Mouse (Mus musculus) MEL (cell line): Measurements from ENCODE around the gene Cdk10. TPM values are rescaled to one million over a fixed set of nuclear protein-coding genes. Genes with fewer than 3 reads are reported as not detected.
A peak's percentile ranks its signal among the peaks of the same experiment; 100 is the strongest.

Experiments
- DNase-seq: peaks from one replicate; pipeline ENCODE4 v3.0.0; 2011; ENCODE audit warnings: low read depth, low spot score
- H3K27ac ChIP-seq: 2 replicates; pipeline ENCODE4 v1.5.1; 2012; ENCODE audit warnings: low read depth, mild to moderate bottlenecking, control low read depth, low read length, moderate library complexity; ENCODE audit not compliant: control insufficient read depth
- H3K27me3 ChIP-seq, 2 experiments: fragments of 150-350 bp in 1 of 2; sonication (generic) in 1 of 2; 2 replicates each; pipeline ENCODE4 v1.6.1; 2012; ENCODE audit warnings: low read length in 2 of 2, mild to moderate bottlenecking in 2 of 2, improper control_type of control experiment in 1 of 2, moderate library complexity in 1 of 2; ENCODE audit not compliant: insufficient read depth in 2 of 2, control insufficient read depth in 1 of 2
- H3K36me3 ChIP-seq, 2 experiments: 2 replicates each; pipeline ENCODE4 v1.6.1; 2012 to 2014; ENCODE audit warnings: low read length in 2 of 2, improper control_type of control experiment in 1 of 2, inconsistent platforms in 1 of 2, mild to moderate bottlenecking in 1 of 2; ENCODE audit not compliant: insufficient read depth in 2 of 2, control insufficient read depth in 1 of 2
- H3K4me1 ChIP-seq, 2 experiments: fragments of 150-350 bp in 1 of 2; sonication (generic) in 1 of 2; 2 replicates each; pipeline ENCODE4 v1.6.1; 2012; ENCODE audit warnings: low read length in 2 of 2, improper control_type of control experiment in 1 of 2, mild to moderate bottlenecking in 1 of 2; ENCODE audit not compliant: insufficient read depth in 2 of 2, control insufficient read depth in 1 of 2
- H3K4me3 ChIP-seq, 2 experiments: fragments of 150-350 bp in 1 of 2; sonication (generic) in 1 of 2; 2 replicates each; pipeline ENCODE4 v1.5.1; 2012; ENCODE audit warnings: low read depth in 2 of 2, low read length in 2 of 2, mild to moderate bottlenecking in 2 of 2, moderate library complexity in 2 of 2, control low read depth in 1 of 2, improper control_type of control experiment in 1 of 2; ENCODE audit not compliant: control insufficient read depth in 1 of 2, insufficient read depth in 1 of 2
- H3K79me2 ChIP-seq: 2 replicates; pipeline ENCODE4 v1.6.1; 2012; ENCODE audit warnings: mild to moderate bottlenecking, low read length, moderate library complexity; ENCODE audit not compliant: control insufficient read depth, poor library complexity, insufficient read depth
- H3K9ac ChIP-seq: 2 replicates; pipeline ENCODE4 v1.6.1; 2012; ENCODE audit warnings: low read depth, mild to moderate bottlenecking, control low read depth, low read length, moderate library complexity; ENCODE audit not compliant: control insufficient read depth, poor library complexity, severe bottlenecking
- H3K9me3 ChIP-seq: fragments of 150-350 bp; sonication (generic); replicated peaks from 2 replicates; pipeline ENCODE4 v1.6.1; 2012; ENCODE audit warnings: mild to moderate bottlenecking, low read length, improper control_type of control experiment, moderate library complexity; ENCODE audit not compliant: insufficient read depth
- CHD1 ChIP-seq: IDR thresholded peaks from 2 replicates; pipeline ENCODE4 v1.6.1; 2012; ENCODE audit warnings: low read depth, mild to moderate bottlenecking, inconsistent platforms, low read length, improper control_type of control experiment
- CHD2 ChIP-seq: IDR thresholded peaks from 2 replicates; pipeline ENCODE4 v1.6.1; 2011; ENCODE audit warnings: low read length, improper control_type of control experiment
- CTCF ChIP-seq, 3 experiments: IDR thresholded peaks in 2 of 3; conservative IDR thresholded peaks in 1 of 3; 2 replicates each; pipeline ENCODE4 v1.5.1; 2011 to 2012; ENCODE audit warnings: low read length in 3 of 3, low read depth in 2 of 3, mild to moderate bottlenecking in 2 of 3, improper control_type of control experiment in 1 of 3, inconsistent platforms in 1 of 3, mixed read lengths in 1 of 3, moderate library complexity in 1 of 3; ENCODE audit not compliant: control insufficient read depth in 1 of 3, insufficient read depth in 1 of 3, poor library complexity in 1 of 3, severe bottlenecking in 1 of 3
- E2F4 ChIP-seq: IDR thresholded peaks from 2 replicates; pipeline ENCODE4 v1.6.1; 2011; ENCODE audit warnings: low read depth, low read length, improper control_type of control experiment, borderline replicate concordance
- ELF1 ChIP-seq: IDR thresholded peaks from 2 replicates; pipeline ENCODE4 v1.6.1; 2014; ENCODE audit warnings: low read depth, mild to moderate bottlenecking, inconsistent platforms, low read length, improper control_type of control experiment, moderate library complexity
- EP300 ChIP-seq, 2 experiments: IDR thresholded peaks; 2 replicates each; pipeline ENCODE4 v1.6.1; 2011; ENCODE audit warnings: improper control_type of control experiment in 2 of 2, low read length in 2 of 2, low read depth in 1 of 2, mild to moderate bottlenecking in 1 of 2
- ETS1 ChIP-seq: IDR thresholded peaks from 2 replicates; pipeline ENCODE4 v1.6.1; 2012; ENCODE audit warnings: low read depth, mild to moderate bottlenecking, inconsistent platforms, low read length, improper control_type of control experiment, moderate library complexity
- GABPA ChIP-seq: IDR thresholded peaks from 2 replicates; pipeline ENCODE4 v1.6.1; 2012; ENCODE audit warnings: low read depth, mild to moderate bottlenecking, inconsistent platforms, low read length, improper control_type of control experiment, moderate library complexity
- HCFC1 ChIP-seq: IDR thresholded peaks from 2 replicates; pipeline ENCODE4 v1.6.1; 2012; ENCODE audit warnings: low read depth, mild to moderate bottlenecking, inconsistent platforms, low read length, improper control_type of control experiment, moderate library complexity
- JUND ChIP-seq: IDR thresholded peaks from 2 replicates; pipeline ENCODE4 v1.6.1; 2011; ENCODE audit warnings: low read depth, mild to moderate bottlenecking, improper control_type of control experiment, low read length
- KAT2A ChIP-seq: conservative IDR thresholded peaks from 2 replicates; pipeline ENCODE4 v1.6.1; 2012; ENCODE audit warnings: low read depth, low read length, improper control_type of control experiment, inconsistent platforms
- MAX ChIP-seq: IDR thresholded peaks from 2 replicates; pipeline ENCODE4 v1.6.1; 2011; ENCODE audit warnings: low read length, improper control_type of control experiment
- MAZ ChIP-seq: IDR thresholded peaks from 2 replicates; pipeline ENCODE4 v1.6.1; 2012; ENCODE audit warnings: low read depth, mild to moderate bottlenecking, inconsistent platforms, low read length, improper control_type of control experiment
- MEF2A ChIP-seq: IDR thresholded peaks from 2 replicates; pipeline ENCODE4 v1.6.1; 2014; ENCODE audit warnings: low read depth, mild to moderate bottlenecking, inconsistent platforms, low read length, improper control_type of control experiment; ENCODE audit not compliant: poor library complexity, insufficient replicate concordance, severe bottlenecking; ENCODE audit errors: extremely low read depth
- MXI1 ChIP-seq: IDR thresholded peaks from 2 replicates; pipeline ENCODE4 v1.6.1; 2011; ENCODE audit warnings: mild to moderate bottlenecking, low read depth, low read length, improper control_type of control experiment
- MYB ChIP-seq: IDR thresholded peaks from 2 replicates; pipeline ENCODE4 v1.6.1; 2011; ENCODE audit warnings: mild to moderate bottlenecking, low read depth, low read length, improper control_type of control experiment
- NELFE ChIP-seq: IDR thresholded peaks from 2 replicates; pipeline ENCODE4 v1.6.1; 2011; ENCODE audit warnings: low read depth, low read length, improper control_type of control experiment
- NRF1 ChIP-seq: IDR thresholded peaks from 2 replicates; pipeline ENCODE4 v1.6.1; 2014; ENCODE audit warnings: low read depth, mild to moderate bottlenecking, inconsistent platforms, low read length, improper control_type of control experiment, moderate library complexity; ENCODE audit not compliant: poor library complexity, insufficient read depth, severe bottlenecking
- POLR2A ChIP-seq, 2 experiments: IDR thresholded peaks; 2 replicates each; pipeline ENCODE4 v1.6.1; 2011 to 2012; ENCODE audit warnings: low read length in 2 of 2, mild to moderate bottlenecking in 2 of 2, control low read depth in 1 of 2, improper control_type of control experiment in 1 of 2, low read depth in 1 of 2, moderate library complexity in 1 of 2; ENCODE audit not compliant: control insufficient read depth in 1 of 2, insufficient read depth in 1 of 2, poor library complexity in 1 of 2
- POLR2AphosphoS2 ChIP-seq: IDR thresholded peaks from 2 replicates; pipeline ENCODE4 v1.6.1; 2011; ENCODE audit warnings: low read length, improper control_type of control experiment
- POLR2AphosphoS5 ChIP-seq: IDR thresholded peaks from 2 replicates; pipeline ENCODE4 v1.6.1; 2012; ENCODE audit warnings: low read depth, borderline replicate concordance, mild to moderate bottlenecking, inconsistent platforms, low read length, moderate library complexity, mixed read lengths
- RCOR1 ChIP-seq: IDR thresholded peaks from 2 replicates; pipeline ENCODE4 v1.6.1; 2012; ENCODE audit warnings: low read depth, mild to moderate bottlenecking, inconsistent platforms, low read length, improper control_type of control experiment
- SIN3A ChIP-seq: IDR thresholded peaks from 2 replicates; pipeline ENCODE4 v1.6.1; 2012; ENCODE audit warnings: low read length, improper control_type of control experiment, inconsistent platforms
- SMC3 ChIP-seq: IDR thresholded peaks from 2 replicates; pipeline ENCODE4 v1.6.1; 2011; ENCODE audit warnings: low read depth, low read length, improper control_type of control experiment
- TAL1 ChIP-seq: IDR thresholded peaks from 2 replicates; pipeline ENCODE4 v1.6.1; 2012; ENCODE audit warnings: mild to moderate bottlenecking, inconsistent platforms, low read length, moderate library complexity, mixed read lengths
- TBP ChIP-seq: IDR thresholded peaks from 2 replicates; pipeline ENCODE4 v1.8.0; 2011; ENCODE audit warnings: low read depth, low read length, improper control_type of control experiment
- TCF12 ChIP-seq: IDR thresholded peaks from 2 replicates; pipeline ENCODE4 v1.6.1; 2014; ENCODE audit warnings: low read depth, mild to moderate bottlenecking, inconsistent platforms, low read length, improper control_type of control experiment, moderate library complexity
- UBTF ChIP-seq: IDR thresholded peaks from 2 replicates; pipeline ENCODE4 v1.6.1; 2012; ENCODE audit warnings: low read depth, mild to moderate bottlenecking, inconsistent platforms, low read length, improper control_type of control experiment, moderate library complexity, borderline replicate concordance; ENCODE audit not compliant: insufficient read depth
- USF1 ChIP-seq: IDR thresholded peaks from 2 replicates; pipeline ENCODE4 v1.6.1; 2014; ENCODE audit warnings: low read depth, mild to moderate bottlenecking, inconsistent platforms, low read length, improper control_type of control experiment, moderate library complexity
- USF2 ChIP-seq, 2 experiments: IDR thresholded peaks; 2 replicates each; pipeline ENCODE4 v1.6.1; 2011 to 2012; ENCODE audit warnings: improper control_type of control experiment in 2 of 2, low read length in 2 of 2, borderline replicate concordance in 1 of 2, inconsistent platforms in 1 of 2, low read depth in 1 of 2, mild to moderate bottlenecking in 1 of 2; ENCODE audit not compliant: insufficient read depth in 1 of 2
- ZC3H11A ChIP-seq: IDR thresholded peaks from 2 replicates; pipeline ENCODE4 v1.6.1; 2012; ENCODE audit warnings: low read depth, mild to moderate bottlenecking, inconsistent platforms, low read length, improper control_type of control experiment
- ZKSCAN1 ChIP-seq: IDR thresholded peaks from 2 replicates; pipeline ENCODE4 v1.6.1; 2012; ENCODE audit warnings: low read depth, mild to moderate bottlenecking, inconsistent platforms, low read length, improper control_type of control experiment, moderate library complexity
- ZMIZ1 ChIP-seq: IDR thresholded peaks from 2 replicates; pipeline ENCODE4 v1.6.1; 2012; ENCODE audit warnings: low read depth, mild to moderate bottlenecking, inconsistent platforms, low read length, improper control_type of control experiment, moderate library complexity
- ZNF384 ChIP-seq: IDR thresholded peaks from 2 replicates; pipeline ENCODE4 v1.6.1; 2012; ENCODE audit warnings: low read depth, mild to moderate bottlenecking, inconsistent platforms, low read length, improper control_type of control experiment
- polyA plus RNA-seq, 2 experiments: library from polyadenylated mRNA; stranded (reverse) in 1 of 2; unstranded in 1 of 2; fragments of >175 nt in 1 of 2; fragments of >200 nt in 1 of 2; gene quantifications; 2 replicates each; pipeline versions ENCODE4 v1.2.1 to v1.2.4; 2012; ENCODE audit warnings: low replicate concordance in 2 of 2, low read depth in 1 of 2; ENCODE audit not compliant: insufficient read length in 2 of 2, insufficient read depth in 1 of 2, missing spikeins in 1 of 2
- total RNA-seq: library from RNA; depleted of rRNA; stranded (reverse); fragments of 300-350 nt; gene quantifications from 2 replicates; pipeline ENCODE4 v1.2.3, GENCODE M21; 2012

Gene Cdk10
- total and polyA plus RNA-seq, 3 experiments, result 28.0 to 43.8 TPM; not detected in 1

- Histone ChIP-seq H3K27me3 (no peaks in the 10 kb centered on the region; a peak in 1 of 4 replicates), H3K36me3 (no peaks in the 10 kb centered on the region; a peak in 1 of 4 replicates), H3K4me3 (peak within 1 kb of the TSS; percentile 78 to 90), H3K79me2 (no peaks in the 10 kb centered on the region; the same call in 1 of the 2 replicates), H3K9ac (peak within 1 kb of the TSS; percentile 71), H3K27ac (no peak within 1 kb of the TSS), H3K9me3 (no peaks in the 10 kb centered on the region), H3K4me1 (peaks cover 0 to 9% of the 10 kb centered on the region in 2 experiments; a peak in 1 of 4 replicates)
- no peak for TF ChIP-seq JUND
- TF ChIP-seq NRF1, result no peak
- peak; percentile 50; the same call in 1 of the 2 replicates for TF ChIP-seq SIN3A
- no peak for TF ChIP-seq USF2 (IDR thresholded peaks at IDR 0.05; ENCODE audit: borderline replicate concordance in 1 of 2, insufficient read depth in 1 of 2, low read depth in 1 of 2, low read length in 2 of 2)
- TF ChIP-seq TCF12, result no peak
- TF ChIP-seq ZKSCAN1, result no peak
- TF ChIP-seq ZMIZ1, result peak; percentile 45; the same call in 1 of the 2 replicates
- TF ChIP-seq RCOR1, result no peak
- no peak for TF ChIP-seq CHD2
- TF ChIP-seq MAZ, result no peak
- TF ChIP-seq HCFC1, result peak; percentile 55; the same call in 1 of the 2 replicates
- no peak for TF ChIP-seq EP300 (IDR thresholded peaks at IDR 0.05; ENCODE audit: low read depth in 1 of 2, low read length in 2 of 2)
- no peak for TF ChIP-seq POLR2AphosphoS5
- TF ChIP-seq KAT2A, result no peak
- TF ChIP-seq GABPA, result no peak
- TF ChIP-seq NELFE, result no peak
- no peak for TF ChIP-seq SMC3
- no peak for TF ChIP-seq CHD1
- TF ChIP-seq MYB, result no peak
- TF ChIP-seq TBP, result 0 out of 2 replicates have a peak, but pooled peaks have one; percentile 32
- TF ChIP-seq MAX, result no peak
- no peak for TF ChIP-seq MEF2A
- no peak for TF ChIP-seq USF1
- TF ChIP-seq TAL1, result no peak
- no peak for TF ChIP-seq ZNF384
- peak; percentile 49; the same call in 1 of the 2 replicates for TF ChIP-seq ELF1
- peak; percentile 30; the same call in 1 of the 2 replicates for TF ChIP-seq POLR2AphosphoS2
- TF ChIP-seq MXI1, result peak; percentile 19; the same call in 1 of the 2 replicates
- no peak for TF ChIP-seq ETS1
- no peak for TF ChIP-seq ZC3H11A
- no peak for TF ChIP-seq E2F4
- TF ChIP-seq POLR2A (IDR thresholded peaks at IDR 0.05; ENCODE audit: control insufficient read depth in 1 of 2, insufficient read depth in 1 of 2, low read depth in 1 of 2, low read length in 2 of 2, poor library complexity in 1 of 2), result no peak; a peak in 1 of 4 replicates
- peak; percentile 9 to 45 (median 39); a peak in 4 of 6 replicates for TF ChIP-seq CTCF (IDR thresholded peaks at IDR 0.05 in 2 of 3, conservative IDR thresholded peaks at IDR 0.05 in 1 of 3; ENCODE audit: control insufficient read depth in 1 of 3, insufficient read depth in 1 of 3, low read depth in 2 of 3, low read length in 3 of 3, poor library complexity in 1 of 3, severe bottlenecking in 1 of 3)
- TF ChIP-seq UBTF, result no peak
- DNase-seq, result peak; percentile 92
Measured at GRCm38 (mm10) chr8:123235520-123236497, 11.2 kb downstream of the Cdk10 start, which contains the start of gene Spata2l. Spata2l (minus strand) TSS chr8:123236233.
